Mouse (Mus musculus) lung, embryonic 14.5 days (tissue): Measurements from ENCODE around the gene Apoa1. TPM values are rescaled to one million over a fixed set of nuclear protein-coding genes. Genes with fewer than 3 reads are reported as not detected.

ENCODE experiments used
- ATAC-seq: fragments of 200-750 bp; cut with Nextera tagmentation; 2 replicates; pipeline ENCODE4 v1.8.0; 2017; ENCODE audit warnings: mild to moderate bottlenecking, moderate TSS enrichment, moderate library complexity; ENCODE audit not compliant: insufficient read depth
- DNase-seq: peaks from one replicate; pipeline ENCODE4 v3.0.0-alpha.2; 2015
- H3K27ac ChIP-seq: fragments of 300-500 bp; sonication (generic); 2 replicates; pipeline ENCODE4 v1.5.1; 2014; ENCODE audit warnings: low read depth, mild to moderate bottlenecking, moderate library complexity
- H3K27me3 ChIP-seq: fragments of 300-500 bp; sonication (generic); 2 replicates; pipeline ENCODE4 v1.6.1; 2014; ENCODE audit warnings: low read length, control low read depth; ENCODE audit not compliant: insufficient read depth
- H3K36me3 ChIP-seq: fragments of 300-500 bp; sonication (generic); 2 replicates; pipeline ENCODE4 v1.6.1; 2014; ENCODE audit warnings: control low read depth; ENCODE audit not compliant: insufficient read depth
- H3K4me1 ChIP-seq: fragments of 300-500 bp; sonication (generic); 2 replicates; pipeline ENCODE4 v1.6.1; 2014; ENCODE audit warnings: antibody characterized with exemption, control low read depth; ENCODE audit not compliant: insufficient read depth
- H3K4me2 ChIP-seq: fragments of 300-500 bp; sonication (generic); 2 replicates; pipeline ENCODE4 v1.6.1; 2014; ENCODE audit warnings: mild to moderate bottlenecking
- H3K4me3 ChIP-seq: fragments of 300-500 bp; sonication (generic); 2 replicates; pipeline ENCODE4 v1.5.1; 2014; ENCODE audit warnings: low read depth, low read length
- H3K9ac ChIP-seq: fragments of 300-500 bp; sonication (generic); 2 replicates; pipeline ENCODE4 v1.6.1; 2014
- H3K9me3 ChIP-seq: fragments of 300-500 bp; sonication (generic); 2 replicates; pipeline ENCODE4 v1.6.1; 2016; ENCODE audit warnings: low read depth, low read length, control low read depth
- CTCF ChIP-seq: IDR thresholded peaks from 2 replicates; pipeline ENCODE4 v1.5.1; 2016; ENCODE audit warnings: antibody characterized with exemption, low read depth
- WGBS: fragments of 180-500 bp; shearing (Covaris S2); extraction: QIAGEN DNeasy Blood & Tissue Kit; methylation state at CpG from one replicate; pipeline ENCODE4 v1.1.7; 2014; 5-methylcytosine and 5-hydroxymethylcytosine counted together
- polyA plus RNA-seq: library from polyadenylated mRNA; unstranded; fragments of >200 nt; fragmentation: Nextera tagmentation; extraction: Ambion mirVana; gene quantifications from 2 replicates; pipeline ENCODE4 v1.2.1, GENCODE M21; 2014

Gene Apoa1
- polyA plus RNA-seq, 1 experiment from 2014 or later = 2.0 TPM

DNA sequence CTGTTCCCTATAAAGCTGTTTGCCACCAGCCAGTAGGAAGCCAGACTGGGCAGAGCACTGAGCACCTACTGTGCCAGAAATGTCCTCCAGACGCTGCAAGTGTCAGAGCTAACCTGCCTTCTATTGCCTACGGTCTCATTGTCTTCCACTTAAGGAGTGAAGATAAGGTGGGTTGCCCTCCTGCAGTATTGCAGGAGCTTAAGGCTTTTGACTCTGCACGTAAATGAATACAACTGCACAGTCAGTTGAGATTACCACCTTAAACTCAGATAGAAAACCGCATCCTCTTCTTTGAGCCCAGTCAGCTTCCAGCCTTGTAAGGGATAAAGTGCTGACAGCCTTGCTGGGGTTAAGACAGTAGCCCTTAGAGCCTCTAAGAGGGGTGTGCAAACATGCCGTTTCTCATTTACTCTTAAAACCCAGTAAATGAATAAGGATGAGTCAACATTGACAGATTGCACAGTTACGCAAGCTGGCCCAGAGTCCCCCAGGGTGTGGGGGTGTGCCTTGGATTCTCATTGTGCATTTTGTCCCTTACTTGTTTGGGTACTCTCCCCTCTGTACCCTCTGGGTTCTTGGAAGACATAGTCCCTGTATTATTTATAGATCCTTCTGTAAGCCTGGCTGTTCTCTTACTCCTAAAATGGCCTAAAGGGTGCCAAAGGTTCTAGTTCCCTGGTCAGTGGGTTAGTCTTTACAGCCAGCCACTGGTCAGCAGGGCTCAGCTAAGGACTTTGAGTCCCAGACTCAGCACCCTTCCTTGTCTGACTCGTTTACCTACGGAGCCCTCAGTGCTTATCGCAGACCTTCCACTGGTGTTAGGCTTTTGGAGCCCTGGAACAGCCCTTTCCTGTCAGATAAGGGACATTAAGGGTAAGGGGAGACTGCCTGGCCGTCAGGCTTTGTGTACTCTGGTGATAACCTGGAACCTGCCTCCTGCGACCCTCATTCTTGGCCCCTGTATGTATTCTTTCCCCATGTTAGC, 12.8 kb upstream of the Apoa1 start:
- Histone ChIP-seq H3K4me3 (no peak overlapping the region), H3K27me3 (no peaks in the 10 kb centered on the region), H3K27ac (no peak overlapping the region), H3K9me3 (no peaks in the 10 kb centered on the region), H3K36me3 (peaks cover 41% of the 10 kb centered on the region), H3K9ac (no peak overlapping the region), H3K4me1 (no peaks in the 10 kb centered on the region), H3K4me2 (no peak overlapping the region)
- no peak for DNase-seq
- ATAC-seq = no peak
- no peak for TF ChIP-seq CTCF
- WGBS = 38% methylated on average over 11 of the region's 11 CpGs

DNA sequence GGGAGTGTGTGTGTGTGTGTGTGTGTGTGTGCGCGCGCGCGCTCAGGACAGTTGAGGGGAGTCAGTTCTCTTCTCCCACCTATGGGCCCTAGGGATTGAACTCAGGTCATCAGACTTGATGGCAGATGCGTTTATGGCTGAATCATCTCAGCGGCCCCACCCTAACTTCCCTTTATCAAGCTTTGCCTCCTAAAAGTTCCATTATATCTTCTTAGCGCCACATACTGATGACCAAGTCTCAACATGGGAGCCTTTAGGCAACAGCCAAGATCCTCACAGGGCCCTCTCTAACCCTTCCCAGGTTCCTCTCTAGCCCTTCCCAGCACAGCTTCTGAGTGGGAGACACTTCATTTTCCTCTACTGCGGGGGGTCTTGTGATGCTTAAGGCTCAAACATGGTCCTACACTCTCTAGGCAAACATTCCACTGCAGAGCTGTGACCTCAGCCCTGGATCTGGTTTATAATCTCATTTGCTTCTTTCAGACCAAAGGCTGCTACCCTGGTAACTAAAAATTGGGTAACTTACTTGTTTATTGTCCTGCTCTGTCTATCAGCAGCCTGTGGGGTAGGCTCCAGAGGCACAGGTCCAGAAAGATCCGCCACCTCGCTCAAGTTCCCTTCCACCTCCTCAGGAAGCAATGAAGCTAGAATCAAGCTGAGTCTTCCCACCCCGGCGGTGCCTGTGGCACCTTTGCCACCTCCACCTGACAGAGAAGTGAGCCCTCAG, 11.5 kb upstream of the Apoa1 start:
- ATAC-seq (no peak), DNase-seq (no peak)
- Histone ChIP-seq H3K4me3 (no peak overlapping the region), H3K36me3 (peaks cover 40% of the 10 kb centered on the region), H3K4me2 (no peak overlapping the region), H3K9me3 (no peaks in the 10 kb centered on the region), H3K27ac (no peak overlapping the region), H3K4me1 (no peaks in the 10 kb centered on the region), H3K27me3 (no peaks in the 10 kb centered on the region), H3K9ac (no peak overlapping the region)
- WGBS = 81% methylated on average over 13 of the region's 13 CpGs
- TF ChIP-seq CTCF = no peak

DNA sequence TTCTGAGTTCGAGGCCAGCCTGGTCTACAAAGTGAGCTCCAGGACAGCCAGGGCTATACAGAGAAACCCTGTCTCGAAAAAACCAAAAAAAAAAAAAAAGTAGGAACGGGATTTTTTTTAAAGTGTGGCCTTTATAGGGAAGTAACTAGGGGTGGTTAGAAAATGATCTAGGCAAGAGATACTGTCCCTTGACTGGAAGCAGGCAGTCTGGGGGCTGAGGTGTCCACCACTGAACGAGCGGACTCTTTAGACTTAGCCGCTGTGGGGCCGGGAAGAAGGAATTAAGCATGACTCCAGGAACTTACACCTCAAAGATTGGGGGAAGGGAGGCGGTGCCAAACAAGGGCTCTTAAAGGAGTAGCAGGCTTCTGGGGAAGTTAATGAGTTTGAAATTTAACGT, 10.2 kb upstream of the Apoa1 start:
- no peak for TF ChIP-seq CTCF
- no peaks in the 10 kb centered on the region for H3K27me3 ChIP-seq

DNA sequence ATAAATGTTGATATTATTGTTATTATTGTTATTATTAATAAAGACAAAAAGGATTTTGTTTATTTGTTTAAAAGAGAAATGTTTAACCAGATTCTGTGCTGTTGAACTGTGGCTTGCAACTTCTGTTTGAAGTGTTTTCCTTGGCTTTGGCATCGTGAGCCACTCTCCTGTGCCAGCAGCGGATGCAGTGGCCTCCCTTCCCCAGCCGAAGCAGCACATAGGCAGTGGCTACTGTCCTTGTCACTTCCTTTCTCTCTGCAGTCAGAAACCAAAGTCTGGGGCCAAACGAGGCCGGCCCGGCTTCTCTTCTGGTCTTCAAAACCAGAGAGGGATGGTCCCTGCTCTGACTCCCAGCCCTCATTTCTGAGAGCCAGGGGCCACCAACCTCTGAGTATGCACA, 5.3 kb upstream of the Apoa1 start:
- ATAC-seq = no peak
- no peak for DNase-seq

More for the DNA sequence above, 10.2 kb upstream of the Apoa1 start:
- Histone ChIP-seq H3K36me3 (peaks cover 35% of the 10 kb centered on the region), H3K27ac (no peak overlapping the region), H3K9me3 (no peaks in the 10 kb centered on the region), H3K9ac (no peak overlapping the region), H3K4me2 (no peak overlapping the region), H3K4me3 (no peak overlapping the region), H3K4me1 (no peaks in the 10 kb centered on the region)
- DNase-seq (no peak), ATAC-seq (no peak)
- 64% methylated on average over 9 of the region's 9 CpGs for WGBS

DNA sequence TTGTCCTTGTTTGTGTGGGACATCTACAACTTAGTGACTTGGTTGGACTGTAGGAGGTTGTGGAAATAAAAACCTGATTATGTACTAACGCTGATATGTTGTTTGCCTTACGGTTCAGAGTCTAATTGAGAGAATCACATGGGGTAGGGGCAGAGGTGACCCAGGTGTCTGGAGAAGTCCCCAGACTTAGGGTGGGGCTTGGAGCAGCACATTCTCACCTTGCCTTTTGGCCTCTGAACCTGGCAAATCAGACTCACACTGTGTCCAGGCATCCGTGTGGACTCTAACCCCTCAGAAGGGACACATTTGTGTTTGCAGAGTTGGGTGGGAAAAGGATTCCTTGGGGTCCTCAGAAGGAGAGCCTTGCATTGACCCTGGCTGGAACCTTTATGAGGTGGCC, 4.3 kb upstream of the Apoa1 start:
- Histone ChIP-seq H3K4me3 (no peak overlapping the region), H3K9ac (no peak overlapping the region), H3K36me3 (peaks cover 34% of the 10 kb centered on the region), H3K27ac (no peak overlapping the region), H3K27me3 (no peaks in the 10 kb centered on the region), H3K4me2 (no peak overlapping the region), H3K4me1 (no peaks in the 10 kb centered on the region), H3K9me3 (no peaks in the 10 kb centered on the region)
- no peak for DNase-seq
- ATAC-seq = no peak
- no peak for TF ChIP-seq CTCF
- WGBS = 79% methylated on average over 3 of the region's 3 CpGs

More for the DNA sequence above, 5.3 kb upstream of the Apoa1 start:
- Histone ChIP-seq H3K4me3 (no peak overlapping the region), H3K9ac (no peak overlapping the region), H3K4me2 (no peak overlapping the region), H3K4me1 (no peaks in the 10 kb centered on the region), H3K27me3 (no peaks in the 10 kb centered on the region), H3K9me3 (no peaks in the 10 kb centered on the region), H3K36me3 (peaks cover 34% of the 10 kb centered on the region), H3K27ac (no peak overlapping the region)
- 78% methylated on average over 6 of the region's 6 CpGs for whole genome bisulfite sequencing
- no peak for TF ChIP-seq CTCF

DNA sequence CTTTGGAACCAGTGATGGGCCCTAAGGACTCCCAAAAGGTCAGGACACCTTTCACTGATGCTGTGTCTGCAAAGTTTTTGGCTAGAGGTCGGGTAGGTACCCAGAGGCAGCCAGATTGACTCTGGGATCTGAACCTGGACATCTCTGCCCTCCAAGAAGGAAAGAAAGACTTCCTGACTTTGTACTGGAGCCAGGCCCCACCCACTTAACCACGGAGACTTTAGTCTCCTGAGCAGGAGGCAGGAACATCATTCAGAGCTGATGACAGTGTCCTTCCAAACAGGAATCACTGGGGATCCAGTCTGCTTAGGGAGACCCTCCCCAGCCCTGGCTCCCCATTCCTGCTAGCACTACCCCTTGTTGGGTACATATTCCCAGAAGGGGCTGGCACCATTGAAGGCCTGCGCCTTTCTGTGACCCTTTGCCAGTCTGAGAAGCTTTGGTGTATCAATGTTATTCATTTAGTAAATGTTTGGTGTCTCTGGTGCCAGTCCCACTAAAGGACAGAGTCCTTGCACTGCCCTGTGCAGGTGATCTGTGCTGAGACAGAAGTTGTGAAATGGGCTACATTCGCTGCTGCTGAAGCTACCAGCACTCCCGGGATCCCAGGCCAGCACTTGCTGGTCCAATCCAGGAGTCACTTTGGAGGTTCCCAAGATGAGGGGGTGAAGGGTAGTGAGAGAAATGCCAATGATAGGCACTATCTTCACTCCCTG, 3.3 kb upstream of the Apoa1 start:
- Histone ChIP-seq H3K9ac (no peak overlapping the region), H3K27ac (no peak overlapping the region), H3K4me2 (no peak overlapping the region), H3K4me1 (no peaks in the 10 kb centered on the region), H3K36me3 (peaks cover 31% of the 10 kb centered on the region), H3K27me3 (no peaks in the 10 kb centered on the region), H3K9me3 (no peaks in the 10 kb centered on the region), H3K4me3 (no peak overlapping the region)
- no peak for TF ChIP-seq CTCF
- DNase-seq (no peak), ATAC-seq (no peak)
- 59% methylated on average over 5 of the region's 5 CpGs for WGBS
